Mouse (Mus musculus) MEL (cell line): Measurements from ENCODE around the gene Sipa1l2. TPM values are rescaled to one million over a fixed set of nuclear protein-coding genes. Genes with fewer than 3 reads are reported as not detected.

Source experiments
- DNase-seq: peaks from one replicate; pipeline ENCODE4 v3.0.0; 2011; ENCODE audit warnings: low read depth, low spot score
- H3K27ac ChIP-seq: 2 replicates; pipeline ENCODE4 v1.5.1; 2012; ENCODE audit warnings: low read depth, mild to moderate bottlenecking, control low read depth, low read length, moderate library complexity; ENCODE audit not compliant: control insufficient read depth
- H3K27me3 ChIP-seq, 2 experiments: fragments of 150-350 bp in 1 of 2; sonication (generic) in 1 of 2; 2 replicates each; pipeline ENCODE4 v1.6.1; 2012; ENCODE audit warnings: low read length in 2 of 2, mild to moderate bottlenecking in 2 of 2, improper control_type of control experiment in 1 of 2, moderate library complexity in 1 of 2; ENCODE audit not compliant: insufficient read depth in 2 of 2, control insufficient read depth in 1 of 2
- H3K36me3 ChIP-seq, 2 experiments: 2 replicates each; pipeline ENCODE4 v1.6.1; 2012 to 2014; ENCODE audit warnings: low read length in 2 of 2, improper control_type of control experiment in 1 of 2, inconsistent platforms in 1 of 2, mild to moderate bottlenecking in 1 of 2; ENCODE audit not compliant: insufficient read depth in 2 of 2, control insufficient read depth in 1 of 2
- H3K4me1 ChIP-seq, 2 experiments: fragments of 150-350 bp in 1 of 2; sonication (generic) in 1 of 2; 2 replicates each; pipeline ENCODE4 v1.6.1; 2012; ENCODE audit warnings: low read length in 2 of 2, improper control_type of control experiment in 1 of 2, mild to moderate bottlenecking in 1 of 2; ENCODE audit not compliant: insufficient read depth in 2 of 2, control insufficient read depth in 1 of 2
- H3K4me3 ChIP-seq, 2 experiments: fragments of 150-350 bp in 1 of 2; sonication (generic) in 1 of 2; 2 replicates each; pipeline ENCODE4 v1.5.1; 2012; ENCODE audit warnings: low read depth in 2 of 2, low read length in 2 of 2, mild to moderate bottlenecking in 2 of 2, moderate library complexity in 2 of 2, control low read depth in 1 of 2, improper control_type of control experiment in 1 of 2; ENCODE audit not compliant: control insufficient read depth in 1 of 2, insufficient read depth in 1 of 2
- H3K79me2 ChIP-seq: 2 replicates; pipeline ENCODE4 v1.6.1; 2012; ENCODE audit warnings: mild to moderate bottlenecking, low read length, moderate library complexity; ENCODE audit not compliant: control insufficient read depth, poor library complexity, insufficient read depth
- H3K9ac ChIP-seq: 2 replicates; pipeline ENCODE4 v1.6.1; 2012; ENCODE audit warnings: low read depth, mild to moderate bottlenecking, control low read depth, low read length, moderate library complexity; ENCODE audit not compliant: control insufficient read depth, poor library complexity, severe bottlenecking
- H3K9me3 ChIP-seq: fragments of 150-350 bp; sonication (generic); replicated peaks from 2 replicates; pipeline ENCODE4 v1.6.1; 2012; ENCODE audit warnings: mild to moderate bottlenecking, low read length, improper control_type of control experiment, moderate library complexity; ENCODE audit not compliant: insufficient read depth
- BHLHE40 ChIP-seq: IDR thresholded peaks from 2 replicates; pipeline ENCODE4 v1.6.1; 2012; ENCODE audit warnings: low read depth, mild to moderate bottlenecking, inconsistent platforms, low read length, improper control_type of control experiment, borderline replicate concordance
- CHD1 ChIP-seq: IDR thresholded peaks from 2 replicates; pipeline ENCODE4 v1.6.1; 2012; ENCODE audit warnings: low read depth, mild to moderate bottlenecking, inconsistent platforms, low read length, improper control_type of control experiment
- E2F4 ChIP-seq: IDR thresholded peaks from 2 replicates; pipeline ENCODE4 v1.6.1; 2011; ENCODE audit warnings: low read depth, low read length, improper control_type of control experiment, borderline replicate concordance
- GABPA ChIP-seq: IDR thresholded peaks from 2 replicates; pipeline ENCODE4 v1.6.1; 2012; ENCODE audit warnings: low read depth, mild to moderate bottlenecking, inconsistent platforms, low read length, improper control_type of control experiment, moderate library complexity
- GATA1 ChIP-seq: IDR thresholded peaks from 2 replicates; pipeline ENCODE4 v1.6.1; 2011; ENCODE audit warnings: low read depth, low read length, improper control_type of control experiment
- HCFC1 ChIP-seq: IDR thresholded peaks from 2 replicates; pipeline ENCODE4 v1.6.1; 2012; ENCODE audit warnings: low read depth, mild to moderate bottlenecking, inconsistent platforms, low read length, improper control_type of control experiment, moderate library complexity
- JUND ChIP-seq: IDR thresholded peaks from 2 replicates; pipeline ENCODE4 v1.6.1; 2011; ENCODE audit warnings: low read depth, mild to moderate bottlenecking, improper control_type of control experiment, low read length
- MXI1 ChIP-seq: IDR thresholded peaks from 2 replicates; pipeline ENCODE4 v1.6.1; 2011; ENCODE audit warnings: mild to moderate bottlenecking, low read depth, low read length, improper control_type of control experiment
- MYB ChIP-seq: IDR thresholded peaks from 2 replicates; pipeline ENCODE4 v1.6.1; 2011; ENCODE audit warnings: mild to moderate bottlenecking, low read depth, low read length, improper control_type of control experiment
- NRF1 ChIP-seq: IDR thresholded peaks from 2 replicates; pipeline ENCODE4 v1.6.1; 2014; ENCODE audit warnings: low read depth, mild to moderate bottlenecking, inconsistent platforms, low read length, improper control_type of control experiment, moderate library complexity; ENCODE audit not compliant: poor library complexity, insufficient read depth, severe bottlenecking
- POLR2AphosphoS2 ChIP-seq: IDR thresholded peaks from 2 replicates; pipeline ENCODE4 v1.6.1; 2011; ENCODE audit warnings: low read length, improper control_type of control experiment
- POLR2AphosphoS5 ChIP-seq: IDR thresholded peaks from 2 replicates; pipeline ENCODE4 v1.6.1; 2012; ENCODE audit warnings: low read depth, borderline replicate concordance, mild to moderate bottlenecking, inconsistent platforms, low read length, moderate library complexity, mixed read lengths
- RAD21 ChIP-seq: IDR thresholded peaks from 2 replicates; pipeline ENCODE4 v1.6.1; 2011; ENCODE audit warnings: mild to moderate bottlenecking, low read depth, low read length, improper control_type of control experiment
- RCOR1 ChIP-seq: IDR thresholded peaks from 2 replicates; pipeline ENCODE4 v1.6.1; 2012; ENCODE audit warnings: low read depth, mild to moderate bottlenecking, inconsistent platforms, low read length, improper control_type of control experiment
- SIN3A ChIP-seq: IDR thresholded peaks from 2 replicates; pipeline ENCODE4 v1.6.1; 2012; ENCODE audit warnings: low read length, improper control_type of control experiment, inconsistent platforms
- UBTF ChIP-seq: IDR thresholded peaks from 2 replicates; pipeline ENCODE4 v1.6.1; 2012; ENCODE audit warnings: low read depth, mild to moderate bottlenecking, inconsistent platforms, low read length, improper control_type of control experiment, moderate library complexity, borderline replicate concordance; ENCODE audit not compliant: insufficient read depth
- USF1 ChIP-seq: IDR thresholded peaks from 2 replicates; pipeline ENCODE4 v1.6.1; 2014; ENCODE audit warnings: low read depth, mild to moderate bottlenecking, inconsistent platforms, low read length, improper control_type of control experiment, moderate library complexity
- ZC3H11A ChIP-seq: IDR thresholded peaks from 2 replicates; pipeline ENCODE4 v1.6.1; 2012; ENCODE audit warnings: low read depth, mild to moderate bottlenecking, inconsistent platforms, low read length, improper control_type of control experiment
- ZMIZ1 ChIP-seq: IDR thresholded peaks from 2 replicates; pipeline ENCODE4 v1.6.1; 2012; ENCODE audit warnings: low read depth, mild to moderate bottlenecking, inconsistent platforms, low read length, improper control_type of control experiment, moderate library complexity
- ZNF384 ChIP-seq: IDR thresholded peaks from 2 replicates; pipeline ENCODE4 v1.6.1; 2012; ENCODE audit warnings: low read depth, mild to moderate bottlenecking, inconsistent platforms, low read length, improper control_type of control experiment
- polyA plus RNA-seq, 2 experiments: library from polyadenylated mRNA; stranded (reverse) in 1 of 2; unstranded in 1 of 2; fragments of >175 nt in 1 of 2; fragments of >200 nt in 1 of 2; gene quantifications; 2 replicates each; pipeline versions ENCODE4 v1.2.1 to v1.2.4; 2012; ENCODE audit warnings: low replicate concordance in 2 of 2, low read depth in 1 of 2; ENCODE audit not compliant: insufficient read length in 2 of 2, insufficient read depth in 1 of 2, missing spikeins in 1 of 2
- total RNA-seq: library from RNA; depleted of rRNA; stranded (reverse); fragments of 300-350 nt; gene quantifications from 2 replicates; pipeline ENCODE4 v1.2.3, GENCODE M21; 2012

The Sipa1l2 gene
- total and polyA plus RNA-seq, 3 experiments, result not detected

- no peak for DNase-seq
- H3K9me3 ChIP-seq, result no peaks in the 10 kb centered on the region
- no peaks in the 10 kb centered on the region for H3K36me3 ChIP-seq
- TF ChIP-seq HCFC1, result no peak
- no peak for TF ChIP-seq ZC3H11A
- no peaks in the 10 kb centered on the region for H3K79me2 ChIP-seq
- H3K27me3 ChIP-seq, result no peaks in the 10 kb centered on the region
- no peaks in the 10 kb centered on the region for H3K4me1 ChIP-seq
- no peak overlapping the region for H3K27ac ChIP-seq
- no peak overlapping the region for H3K9ac ChIP-seq
- no peak overlapping the region for H3K4me3 ChIP-seq
Observed at GRCm38 (mm10) chr8:125532953-125533352, 36.7 kb downstream of the Sipa1l2 start.

- Histone ChIP-seq H3K9ac (no peak overlapping the region), H3K4me3 (no peak overlapping the region), H3K27ac (no peak overlapping the region), H3K27me3 (no peaks in the 10 kb centered on the region), H3K36me3 (no peaks in the 10 kb centered on the region), H3K79me2 (no peaks in the 10 kb centered on the region), H3K9me3 (no peaks in the 10 kb centered on the region), H3K4me1 (no peaks in the 10 kb centered on the region)
- TF ChIP-seq BHLHE40 (no peak), ZNF384 (no peak), USF1 (no peak)
- no peak for DNase-seq
Observed at GRCm38 (mm10) chr8:125532177-125532576, 37.4 kb downstream of the Sipa1l2 start.

DNA sequence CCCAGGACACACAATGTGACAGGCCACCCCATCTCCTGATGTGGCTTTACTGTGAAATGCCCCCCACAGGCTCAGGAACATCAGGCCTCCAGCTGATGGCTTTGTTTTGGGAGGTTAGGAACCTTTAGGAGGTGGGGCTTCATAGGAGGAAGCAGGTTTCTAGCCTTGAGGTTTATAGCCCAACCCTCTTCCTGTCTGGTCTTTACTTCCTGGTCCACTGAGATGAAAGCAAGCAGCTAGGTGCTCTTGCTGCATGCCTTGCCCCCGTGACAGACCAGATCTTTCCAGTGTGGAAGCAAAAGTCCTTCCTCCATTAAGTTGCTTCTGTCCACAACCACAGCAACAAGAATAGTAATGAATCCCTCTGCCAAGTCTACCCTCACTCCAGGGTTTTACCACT, 38.0 kb downstream of the Sipa1l2 start:
- Histone ChIP-seq H3K27me3 (no peaks in the 10 kb centered on the region), H3K4me3 (no peak overlapping the region), H3K9me3 (no peaks in the 10 kb centered on the region), H3K36me3 (no peaks in the 10 kb centered on the region), H3K9ac (no peak overlapping the region), H3K4me1 (no peaks in the 10 kb centered on the region), H3K79me2 (no peaks in the 10 kb centered on the region), H3K27ac (no peak overlapping the region)
- TF ChIP-seq E2F4 (no peak), POLR2AphosphoS5 (no peak), ZNF384 (no peak), UBTF (no peak), HCFC1 (no peak), RAD21 (no peak), SIN3A (no peak), JUND (no peak), MYB (no peak), RCOR1 (no peak), GABPA (no peak), GATA1 (no peak), BHLHE40 (no peak), MXI1 (no peak), ZC3H11A (no peak), NRF1 (no peak), ZMIZ1 (no peak), CHD1 (no peak), POLR2AphosphoS2 (no peak)
- no peak for DNase-seq
